Mouse (Mus musculus) Patski (cell line): Measurements from ENCODE around the gene Syk. TPM values are rescaled to one million over a fixed set of nuclear protein-coding genes. Genes with fewer than 3 reads are reported as not detected.

Experiments
- ATAC-seq: fragments of 100-300 bp; one replicate; pipeline ENCODE4 v1.8.0; 2021
- CTCF ChIA-PET: fragments of 350-600 bp; sonication (Branson Sonifier 250); formaldehyde crosslinking; loops from one replicate; lab custom pipeline; 2022; ENCODE audit warnings: inconsistent platforms; lab: Charles Lee
- POLR2A ChIA-PET: fragments of 350-600 bp; sonication (Branson Sonifier 250); formaldehyde crosslinking; loops from one replicate; lab custom pipeline; 2022; ENCODE audit warnings: antibody characterized with exemption, inconsistent platforms; lab: Charles Lee
- DNase-seq: peaks from one replicate; pipeline ENCODE4 v3.0.0-alpha.2; 2011; ENCODE audit warnings: low read depth, low spot score
- H3K27me3 ChIP-seq: fragments of 371-371 bp; one replicate; pipeline ENCODE4 v1.5.1; 2021
- CTCF ChIP-seq: fragments of 100-300 bp; IDR thresholded peaks from one replicate; pipeline ENCODE4 v1.5.1; 2021
- in situ Hi-C: fragments of 300-500 bp; cut with MboI; formaldehyde crosslinking; loops from 3 replicates; pipeline ENCODE4 v1.11.1; 2018; ENCODE audit warnings: low pct_unique_long_range_greater_than_20kb, mixed read lengths
- polyA plus RNA-seq: library from polyadenylated mRNA; unstranded; gene quantifications from one replicate; pipeline ENCODE4 v1.2.3, GENCODE M21; 2021

The Syk gene
- polyA plus RNA-seq, 1 experiment from 2014 or later: not detected

- CTCF ChIA-PET: interaction anchor here (0.6 to 2.7 kb wide), 18 partner anchors 11 to 708 kb away, joined by 3 to 13 read pairs (median 3); no protein-coding TSS in a partner anchor
- in situ Hi-C loops: no loop called here
- no peak for TF ChIP-seq CTCF
- H3K27me3 ChIP-seq: no peaks in the 10 kb centered on the region
- POLR2A ChIA-PET: interaction anchor here (1.7 kb wide), 1 partner anchor 331 kb away, joined by 5 read pairs; no protein-coding TSS in a partner anchor
- ATAC-seq (peak; percentile 58), DNase-seq (peak; percentile 70)
These were observed 68.6 kb downstream of the Syk start for GRCm38 (mm10) chr13:52651383-52652252.

GRCm38 (mm10) chr13:52652253-52652628 is 69.3 kb downstream of the Syk start:
- no peak for ATAC-seq
- no peak for DNase-seq
- CTCF ChIA-PET: interaction anchor here (0.8 to 2.7 kb wide), 8 partner anchors 21 to 447 kb away, joined by 3 to 13 read pairs (median 5); no protein-coding TSS in a partner anchor

DNA sequence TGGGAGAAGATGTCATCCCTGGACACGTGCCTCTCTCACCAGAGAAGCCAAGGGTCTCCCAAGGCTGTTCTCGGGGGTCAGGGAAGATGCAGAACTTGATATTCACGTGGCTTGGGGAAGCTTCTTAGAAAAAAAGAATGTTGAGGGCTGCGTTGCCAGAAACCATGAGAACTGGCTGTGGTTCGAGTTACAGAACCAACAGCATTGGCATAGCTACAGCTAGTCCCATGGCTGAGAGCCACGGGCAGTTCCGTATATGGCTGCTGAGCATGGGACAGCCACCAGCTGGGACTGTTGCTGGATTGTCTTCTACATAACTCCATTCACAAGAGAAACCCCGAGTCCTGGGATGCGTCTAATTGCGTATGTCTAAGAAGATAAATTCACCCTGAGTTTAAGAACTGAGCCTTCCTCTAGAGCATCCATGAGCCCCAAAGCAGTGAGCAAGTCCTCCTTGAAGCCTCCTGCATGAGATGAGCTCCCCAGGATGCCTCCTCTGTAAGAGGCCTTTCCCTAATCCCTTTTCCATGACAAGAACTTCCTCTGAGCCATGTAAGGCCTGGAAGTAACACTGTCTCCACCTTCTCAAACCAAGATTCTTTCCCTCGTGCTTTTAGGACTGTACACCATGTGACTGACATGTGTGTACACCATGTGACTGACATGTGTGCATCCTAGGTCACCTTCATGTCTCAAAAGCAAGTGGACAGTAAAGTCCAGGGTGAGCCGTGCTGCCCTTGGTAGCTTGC is 71.3 kb downstream of the Syk start:
- TF ChIP-seq CTCF: no peak
- ChIA-PET POLR2A (no interaction called here), CTCF (interaction anchor here (0.9 to 1.5 kb wide), 2 partner anchors 328 to 456 kb away, joined by 4 to 5 read pairs; no protein-coding TSS in a partner anchor)
- DNase-seq (no peak), ATAC-seq (no peak)
- in situ Hi-C loops: no loop called here
- H3K27me3 ChIP-seq: no peaks in the 10 kb centered on the region

More at GRCm38 (mm10) chr13:52652253-52652628, 69.3 kb downstream of the Syk start:
- H3K27me3 ChIP-seq: no peaks in the 10 kb centered on the region
- no peak for TF ChIP-seq CTCF
- in situ Hi-C loops: no loop called here
- POLR2A ChIA-PET: no interaction called here

DNA sequence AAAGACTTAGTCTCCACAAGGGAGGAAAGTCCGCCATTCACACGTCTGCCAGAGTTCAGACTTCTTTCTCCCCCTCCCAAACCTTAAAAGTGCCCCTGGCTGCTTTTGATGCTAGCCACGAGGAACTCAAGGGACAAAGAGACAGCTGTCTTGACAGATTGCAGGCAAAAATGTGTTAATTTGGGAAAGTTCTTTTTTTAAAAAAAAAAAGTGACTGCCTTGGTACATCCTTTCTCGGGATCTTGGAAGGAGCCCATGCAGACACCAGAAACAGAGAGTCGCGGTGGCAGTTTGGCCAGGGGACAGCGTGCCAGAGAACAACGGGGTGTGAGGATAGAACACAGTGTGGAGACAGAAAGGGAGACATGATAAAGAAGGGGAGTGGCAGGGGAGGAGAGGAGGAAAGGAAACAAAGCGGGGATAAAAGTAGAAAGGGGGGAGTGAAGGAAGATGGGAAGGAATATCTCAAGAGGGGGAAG is 71.9 kb downstream of the Syk start:
- TF ChIP-seq CTCF: no peak
- CTCF ChIA-PET: interaction anchor here (0.9 to 1.5 kb wide), 2 partner anchors 328 to 455 kb away, joined by 4 to 5 read pairs; no protein-coding TSS in a partner anchor
- ATAC-seq: no peak
- in situ Hi-C loops: loop anchor here (5.0 kb wide), 1 partner anchor 442 kb away; no protein-coding TSS in a partner anchor
- no peaks in the 10 kb centered on the region for H3K27me3 ChIP-seq
- DNase-seq: no peak
- POLR2A ChIA-PET: no interaction called here

DNA sequence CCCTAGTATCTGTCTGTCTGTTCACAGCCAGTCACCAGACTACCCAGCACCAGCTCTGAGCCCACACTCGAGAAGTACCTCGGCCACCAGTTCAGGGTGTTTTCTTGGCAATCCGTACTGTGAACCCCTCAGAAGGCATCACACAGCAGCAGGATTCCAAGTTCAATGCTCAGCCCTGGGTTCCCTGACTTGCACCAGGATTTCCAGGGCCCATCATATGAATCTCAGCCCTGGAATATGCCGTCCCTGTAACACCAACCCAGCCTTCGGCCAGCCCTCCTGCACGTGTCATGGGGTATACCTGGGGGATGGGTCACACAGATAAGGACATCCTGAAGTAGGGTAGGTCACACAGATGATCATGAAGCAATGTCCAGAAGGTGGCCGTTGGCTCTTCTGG is 75.0 kb downstream of the Syk start:
- in situ Hi-C loops: loop anchor here (5.0 kb wide), 1 partner anchor 439 kb away; no protein-coding TSS in a partner anchor
- ATAC-seq (no peak), DNase-seq (no peak)
- CTCF ChIA-PET: interaction anchor here (1.6 to 3.0 kb wide), 4 partner anchors 18 to 452 kb away, joined by 3 to 11 read pairs (median 8); no protein-coding TSS in a partner anchor
- POLR2A ChIA-PET: no interaction called here
- TF ChIP-seq CTCF: no peak
- no peaks in the 10 kb centered on the region for H3K27me3 ChIP-seq

GRCm38 (mm10) chr13:52658477-52658876 is 75.5 kb downstream of the Syk start:
- TF ChIP-seq CTCF: peak; percentile 97
- no peaks in the 10 kb centered on the region for H3K27me3 ChIP-seq
- POLR2A ChIA-PET: no interaction called here
- ATAC-seq: no peak
- in situ Hi-C loops: loop anchor here (5.0 kb wide), 1 partner anchor 439 kb away; no protein-coding TSS in a partner anchor
- CTCF ChIA-PET: interaction anchor here (0.7 to 3.0 kb wide), 14 partner anchors 12 to 451 kb away, joined by 3 to 11 read pairs (median 4); no protein-coding TSS in a partner anchor
- no peak for DNase-seq

DNA sequence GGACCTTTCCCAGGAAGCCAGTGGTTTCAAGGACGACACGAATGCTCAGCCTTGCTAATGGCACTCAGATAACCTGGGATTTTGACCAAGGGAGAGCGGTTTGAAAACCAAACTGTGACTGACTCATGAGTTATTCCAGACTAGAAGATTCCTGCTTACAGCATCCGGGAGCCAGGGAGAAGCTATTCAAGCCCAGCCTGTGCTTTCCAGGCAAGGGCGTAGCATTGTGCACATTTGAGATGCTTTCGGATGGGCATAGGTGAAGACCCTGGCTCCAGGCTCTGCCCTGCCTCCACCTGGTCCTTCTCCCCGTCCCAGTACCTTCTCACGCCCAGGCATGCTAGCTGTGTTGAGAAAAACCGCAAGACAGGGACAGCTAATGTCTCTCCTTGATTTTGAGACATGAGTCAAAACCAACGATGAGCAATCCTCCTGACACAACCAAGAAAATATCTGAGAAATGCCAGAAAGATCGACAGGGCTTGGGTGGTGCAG is 76.2 kb downstream of the Syk start:
- CTCF ChIA-PET: interaction anchor here (0.7 to 3.0 kb wide), 14 partner anchors 11 to 451 kb away, joined by 3 to 11 read pairs (median 4); no protein-coding TSS in a partner anchor
- TF ChIP-seq CTCF: no peak
- POLR2A ChIA-PET: interaction anchor here (0.6 kb wide), 1 partner anchor 209 kb away, joined by 3 read pairs; no protein-coding TSS in a partner anchor
- in situ Hi-C loops: loop anchor here (5.0 kb wide), 1 partner anchor 438 kb away; no protein-coding TSS in a partner anchor
- DNase-seq (peak; percentile 86), ATAC-seq (peak; percentile 88)
- no peaks in the 10 kb centered on the region for H3K27me3 ChIP-seq

DNA sequence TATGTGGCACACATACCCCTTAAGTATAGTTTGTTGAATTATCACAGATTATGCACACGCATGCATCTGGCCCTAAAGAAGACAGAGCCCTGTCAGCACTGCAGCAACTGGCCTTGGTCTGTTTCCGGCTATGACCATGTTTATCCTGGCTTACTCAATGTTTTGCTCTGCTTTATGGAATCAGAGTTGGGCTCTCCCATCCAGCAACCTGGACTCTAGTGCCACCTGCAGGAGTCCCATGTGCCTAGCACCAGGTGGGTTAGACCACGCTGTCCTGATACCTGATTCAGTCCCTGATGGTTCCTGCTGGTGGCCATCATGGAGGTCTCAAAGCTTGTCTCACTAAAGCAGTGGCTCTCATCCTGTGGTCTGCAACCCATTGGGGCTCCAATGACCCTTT is 86.9 kb downstream of the Syk start:
- in situ Hi-C loops: no loop called here
- no peaks in the 10 kb centered on the region for H3K27me3 ChIP-seq
- peak; percentile 84 for TF ChIP-seq CTCF
- POLR2A ChIA-PET: no interaction called here
- peak; percentile 76 for ATAC-seq
- CTCF ChIA-PET: interaction anchor here (1.4 kb wide), 1 partner anchor 11 kb away, joined by 5 read pairs; no protein-coding TSS in a partner anchor
- no peak for DNase-seq

DNA sequence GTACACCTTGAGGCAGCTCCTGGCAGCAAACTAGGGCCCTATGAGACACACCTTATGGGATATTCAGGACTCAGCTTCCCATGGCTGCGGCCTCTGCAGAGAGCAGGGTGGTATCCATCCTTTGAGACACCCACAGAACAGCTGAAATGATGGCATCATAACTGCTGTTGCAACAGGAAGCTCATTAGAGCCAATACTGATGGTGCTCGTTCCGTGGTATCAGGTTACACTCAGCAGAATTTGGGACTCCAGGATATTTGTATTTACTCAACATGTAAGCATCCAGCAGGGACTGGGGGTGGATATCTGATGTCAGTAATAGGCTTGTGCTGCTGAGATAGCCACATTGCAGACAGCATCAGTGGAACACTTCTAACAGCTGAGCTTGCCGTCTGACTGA is 90.3 kb downstream of the Syk start:
- TF ChIP-seq CTCF: no peak
- ATAC-seq: peak; percentile 13
- in situ Hi-C loops: no loop called here

More for the DNA sequence above, 90.3 kb downstream of the Syk start:
- no peaks in the 10 kb centered on the region for H3K27me3 ChIP-seq
- no peak for DNase-seq
- ChIA-PET POLR2A (interaction anchor here (1.1 kb wide), 1 partner anchor 31 kb away, joined by 3 read pairs; no protein-coding TSS in a partner anchor), CTCF (interaction anchor here (1.5 to 1.6 kb wide), 2 partner anchors 10 to 22 kb away, joined by 6 to 7 read pairs; no protein-coding TSS in a partner anchor)
